ENCODE assay signal across 22 mouse cellular contexts in the genomic region with DNA sequence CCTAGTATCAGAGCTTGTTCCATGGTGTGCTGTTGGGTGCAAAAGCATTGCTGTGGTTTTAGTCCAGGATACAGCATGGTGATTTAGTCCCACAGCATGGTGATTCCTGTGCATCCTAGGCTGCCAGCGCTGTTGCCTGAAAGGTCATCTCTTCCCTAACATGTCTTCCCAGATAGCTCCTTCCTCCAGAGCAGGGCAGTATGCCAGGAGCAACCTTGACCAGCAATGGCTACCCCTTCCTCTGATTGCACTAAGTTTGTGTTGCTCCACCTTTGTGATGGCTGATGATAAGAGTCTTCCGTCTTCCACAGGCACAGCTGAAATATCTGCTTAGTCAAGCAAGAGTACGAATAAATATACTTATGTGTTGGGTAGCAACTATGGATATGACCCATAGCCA.
A peak's percentile ranks its signal among the peaks of the same experiment; 100 is the strongest.
DNase-seq lines count a peak whose midpoint lies in the region.
"Had no signal": no experiment of that assay in that cellular context is flagged by ENCODE, and none has a peak within 500 bp of the region (broad histone marks: within the 10 kb centered on the region; RNA-seq: fewer than 3 reads in every experiment).

No protein-coding gene starts in this region.

- no peaks in the 10 kb centered on the region for H3K9me3 ChIP-seq in heart, embryonic 10.5 days
- H3K9me3 ChIP-seq: embryonic facial prominence, embryonic 13.5 days; forebrain, embryonic 13.5 days; hindbrain, embryonic 15.5 days; limb, embryonic 13.5 days; liver, embryonic 12.5 days; midbrain, embryonic 12.5 days had no signal

- H3K27ac ChIP-seq in heart, embryonic 10.5 days = peak overlapping the region; percentile 47; the same call in 1 of the 2 replicates
- H3K27ac ChIP-seq: embryonic facial prominence, embryonic 13.5 days; forebrain, embryonic 13.5 days; hindbrain, embryonic 15.5 days; limb, embryonic 13.5 days; liver, embryonic 12.5 days; midbrain, embryonic 12.5 days had no signal

- intact Hi-C loops in heart, postnatal 25 days (cut with DNase I) = loop anchor here (5.0 kb wide), 2 partner anchors 35 to 40 kb away; no protein-coding TSS in a partner anchor
- intact Hi-C loops in heart, postnatal 14 days (cut with DNase I) = no loop called here

- no peaks in the 10 kb centered on the region for H3K36me3 ChIP-seq in heart, embryonic 10.5 days
- H3K36me3 ChIP-seq: embryonic facial prominence, embryonic 13.5 days; hindbrain, embryonic 15.5 days; limb, embryonic 13.5 days; liver, embryonic 12.5 days; midbrain, embryonic 12.5 days had no signal

- no peaks in the 10 kb centered on the region for H3K27me3 ChIP-seq in heart, embryonic 10.5 days (ENCODE audit: insufficient read depth, poor library complexity, severe bottlenecking)
- H3K27me3 ChIP-seq: embryonic facial prominence, embryonic 13.5 days; forebrain, embryonic 13.5 days; hindbrain, embryonic 15.5 days; limb, embryonic 13.5 days; liver, embryonic 12.5 days; midbrain, embryonic 12.5 days had no signal

- DNase-seq in adrenal gland, postnatal 14 days = peak; percentile 16
- DNase-seq in adrenal gland, adult (ENCODE audit: inconsistent age in 2 of 2, low spot score in 1 of 2) = no peak
- DNase-seq in heart, adult 18-20 months = peak; percentile 15 to 52
- no peak for DNase-seq in heart, postnatal 25 days (ENCODE audit: low spot score)
- no peak for DNase-seq in heart, embryonic 10.5 days (ENCODE audit: low spot score)
- DNase-seq in heart, postnatal 14 days = peak; percentile 15 to 16
- DNase-seq in layer of hippocampus, postnatal 25 days (ENCODE audit: extremely low spot score in 1 of 2, low spot score in 1 of 2) = no peak
- DNase-seq: cerebellum, adult 8-10 months; cerebellum, postnatal 36 days; gastrocnemius, postnatal 10 days; kidney, postnatal 10 days; lung, adult 18-20 months; lung, postnatal 10 days; thymus, adult 2 months; thymus, postnatal 4 days had no signal

- H3K4me3 ChIP-seq in heart, embryonic 10.5 days = no peak overlapping the region
- H3K4me3 ChIP-seq: embryonic facial prominence, embryonic 13.5 days; erythroblast, embryonic 14.5 days; forebrain, embryonic 13.5 days; hindbrain, embryonic 15.5 days; limb, embryonic 13.5 days; liver, embryonic 12.5 days; midbrain, embryonic 12.5 days had no signal

- H3K4me1 ChIP-seq in heart, embryonic 10.5 days = no peaks in the 10 kb centered on the region
- H3K4me1 ChIP-seq: embryonic facial prominence, embryonic 13.5 days; forebrain, embryonic 13.5 days; hindbrain, embryonic 15.5 days; limb, embryonic 13.5 days; liver, embryonic 12.5 days; midbrain, embryonic 12.5 days had no signal

- 69% methylated on average over 3 of the region's 3 CpGs for WGBS in heart, embryonic 10.5 days

Comparison
In these comparisons a context has a peak if more than half of its experiments do, and no peak if none do; other contexts are left out.
1. DNase-seq: peak in adrenal gland, postnatal 14 days (single experiment), heart, adult 18-20 months (2 of 2) and heart, postnatal 14 days (2 of 2); none in adrenal gland, adult (0 of 2), heart, postnatal 25 days (single experiment), heart, embryonic 10.5 days (single experiment) and layer of hippocampus, postnatal 25 days (0 of 2).